Mouse (Mus musculus): ENCODE data around the gene Cldn6.

Cldn6 gene

DNA sequence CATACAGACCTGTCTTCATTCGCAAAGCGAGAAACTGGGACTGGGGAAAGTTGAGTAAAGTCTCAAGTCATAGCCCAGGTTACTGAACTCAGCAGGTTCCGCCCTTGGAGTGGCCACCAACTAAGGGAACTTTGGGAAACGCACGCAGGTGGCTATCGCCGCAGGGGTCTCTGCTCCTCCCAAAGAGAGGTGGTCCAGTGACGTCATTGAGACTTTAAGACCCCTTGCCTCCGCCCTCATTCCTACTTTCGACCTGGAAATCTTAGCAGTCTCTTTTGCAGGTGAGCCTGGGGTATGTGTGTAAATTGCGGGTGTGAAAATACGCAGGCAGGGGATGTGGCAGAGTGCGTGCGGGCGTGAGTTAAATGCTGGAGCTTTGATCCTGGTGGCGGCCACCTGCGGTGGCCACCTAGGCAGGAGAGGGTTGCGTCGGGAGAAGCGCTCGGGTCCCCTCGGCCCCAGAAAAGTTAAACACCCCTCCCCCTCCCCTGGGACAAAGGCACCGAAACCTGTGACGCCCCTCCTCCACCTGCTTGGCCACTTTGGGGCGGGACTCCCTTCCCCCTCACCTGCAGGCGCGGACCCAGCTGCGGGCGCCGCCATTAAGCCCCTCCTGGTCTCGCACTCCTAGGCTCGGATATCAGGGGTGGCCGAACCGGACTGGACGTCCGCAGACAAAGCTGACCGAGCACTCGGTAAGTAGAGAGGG, at the start of gene Cldn6:
Cldn6 (plus strand) TSS at position 123 of the 709 bp plus-strand sequence.
- DNase-seq: no peak

DNA sequence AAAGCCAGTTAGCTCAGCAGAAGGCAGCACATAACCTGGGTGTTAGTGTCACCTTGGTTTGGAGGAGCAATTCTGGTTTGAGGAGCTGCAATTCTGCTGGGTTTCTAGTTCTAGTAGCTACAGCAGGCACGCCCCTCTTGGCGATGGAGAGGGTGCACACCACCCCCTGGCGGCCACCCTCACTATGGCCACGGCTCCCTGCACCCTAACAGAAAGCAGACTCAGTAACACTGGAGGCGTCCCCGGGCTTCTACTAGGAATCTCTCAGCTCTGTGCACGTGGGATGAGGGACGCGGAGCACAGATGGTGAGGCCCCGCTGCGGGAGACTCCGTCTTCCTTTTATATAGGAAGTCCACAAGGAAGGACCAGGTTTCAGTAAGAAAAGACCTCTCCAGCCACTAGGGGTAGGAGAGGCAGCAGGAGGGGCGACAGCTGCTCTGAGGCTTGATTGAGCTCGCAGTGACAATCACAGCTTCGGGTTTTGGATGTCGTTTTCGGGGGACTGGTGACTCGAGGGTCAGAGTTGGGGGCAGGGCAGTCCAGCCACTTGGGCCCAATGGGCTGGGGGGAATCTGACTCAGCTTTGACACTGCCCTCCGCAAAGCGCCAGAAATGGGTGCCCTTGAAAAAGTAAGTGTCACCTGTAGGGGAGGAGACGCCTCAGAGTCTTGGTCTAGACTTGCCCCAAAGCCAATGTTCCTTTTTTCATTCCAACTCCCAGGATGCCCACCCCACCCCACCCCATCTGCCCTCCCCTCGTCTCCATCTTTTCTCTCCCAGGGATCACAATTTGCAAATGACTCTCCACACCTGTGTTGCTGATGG, 48.6 kb upstream of the Cldn6 start:
- DNase-seq: peak; percentile 83

DNA sequence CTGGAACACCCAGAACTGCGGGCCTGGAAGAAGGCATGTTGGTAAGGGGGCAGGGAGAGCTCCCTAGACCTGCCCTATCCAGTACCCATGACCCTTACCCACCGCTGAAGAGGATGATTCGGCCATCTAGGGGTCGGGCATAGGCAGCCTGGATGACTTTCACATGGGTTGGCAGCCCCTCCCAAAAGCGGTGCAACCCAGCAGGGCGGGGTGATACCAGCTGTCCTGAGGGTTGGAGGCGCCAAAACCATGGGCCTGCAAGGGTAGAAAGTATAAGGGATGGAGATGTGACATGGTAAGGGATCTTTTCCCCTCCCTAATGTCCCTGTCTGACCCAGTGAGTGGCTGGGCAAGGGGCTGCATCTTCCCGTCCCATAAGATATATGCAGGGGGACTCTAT, 47.8 kb upstream of the Cldn6 start:
- no peak for DNase-seq

DNA sequence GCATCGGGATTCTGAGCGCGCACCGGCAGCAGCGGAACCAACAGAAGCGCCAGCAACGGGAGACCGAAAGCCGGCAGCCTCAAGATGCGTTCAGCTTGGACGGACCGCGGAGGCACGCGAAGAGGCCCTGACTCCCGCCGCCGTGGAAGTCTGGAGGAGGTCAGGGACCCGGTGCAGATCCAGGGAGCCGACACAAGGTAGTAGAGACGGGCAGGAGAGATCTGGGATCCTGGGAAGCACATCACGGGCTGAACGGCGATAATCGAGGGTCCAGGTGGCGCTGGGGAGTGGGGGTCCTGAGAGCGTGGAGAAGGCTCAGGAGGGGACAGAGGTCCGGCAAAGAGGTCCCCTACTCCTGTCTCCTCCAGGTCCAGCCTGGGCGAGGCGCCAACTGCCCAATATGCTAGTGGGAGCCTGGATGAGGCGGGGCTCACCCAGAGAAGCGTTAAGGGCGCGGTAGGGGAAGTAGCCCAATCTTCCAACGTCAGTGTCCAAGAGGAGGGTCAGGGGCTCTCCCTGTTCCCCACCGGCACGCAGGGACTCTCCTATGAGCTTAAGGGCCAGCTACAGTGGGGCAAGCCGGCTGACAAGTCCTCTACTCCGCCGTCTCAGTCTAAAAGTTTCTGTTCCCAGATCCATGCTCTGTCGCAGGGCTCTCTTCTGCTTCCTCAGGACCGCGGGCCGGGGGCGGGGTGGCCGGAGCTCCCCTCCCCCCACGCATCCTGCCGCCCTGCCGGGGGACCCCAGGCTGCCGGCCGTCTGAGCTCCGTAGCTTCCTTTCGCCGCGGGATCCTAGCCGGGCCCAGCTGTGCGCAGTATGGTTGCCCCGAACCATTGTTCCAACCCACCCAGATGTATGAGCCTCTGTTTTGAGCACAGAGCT, 34.2 kb upstream of the Cldn6 start, which contains the start of gene Mmp25:
Mmp25 (minus strand) TSS at position 665 of the 883 bp plus-strand sequence.
- no peak for DNase-seq

DNA sequence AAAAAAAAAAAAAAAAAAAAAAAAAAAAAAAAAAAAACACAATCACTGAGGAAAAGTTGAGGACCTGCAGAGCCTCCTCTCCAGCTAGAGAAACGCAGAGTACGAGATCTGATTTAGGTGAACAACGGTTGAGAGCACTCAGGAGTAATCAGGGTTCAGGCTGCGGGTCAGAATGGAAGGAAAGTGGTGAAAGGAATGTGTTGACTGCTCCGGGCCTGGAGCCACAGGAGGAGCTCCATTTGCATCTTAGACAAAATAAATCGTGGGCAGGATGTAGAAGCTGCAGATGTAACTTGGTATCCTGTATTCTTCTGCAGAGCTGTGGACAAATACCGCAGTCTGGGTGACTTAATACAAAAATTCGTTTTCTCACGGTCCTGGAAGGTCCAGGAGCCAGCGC, 33.2 kb upstream of the Cldn6 start:
- DNase-seq: no peak

DNA sequence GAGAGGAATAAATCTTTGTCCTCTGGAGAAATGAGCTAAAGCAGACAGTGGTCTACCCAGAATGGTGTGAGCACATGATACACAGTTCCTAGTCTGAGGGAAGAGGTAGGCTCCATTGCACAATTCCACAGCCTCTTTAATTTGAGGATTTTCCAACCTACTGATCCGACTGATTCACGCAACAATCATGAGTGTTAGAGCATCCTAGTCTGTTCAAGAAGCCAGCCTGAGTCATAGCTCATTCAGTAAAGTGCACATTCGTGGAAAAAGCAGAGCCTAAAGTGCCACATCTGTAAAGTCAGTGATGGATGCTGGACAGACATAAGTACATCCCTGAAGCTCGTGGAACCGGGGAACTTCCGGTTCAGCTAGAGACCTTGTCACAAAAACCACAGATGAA, 27.7 kb upstream of the Cldn6 start:
- no peak for DNase-seq

DNA sequence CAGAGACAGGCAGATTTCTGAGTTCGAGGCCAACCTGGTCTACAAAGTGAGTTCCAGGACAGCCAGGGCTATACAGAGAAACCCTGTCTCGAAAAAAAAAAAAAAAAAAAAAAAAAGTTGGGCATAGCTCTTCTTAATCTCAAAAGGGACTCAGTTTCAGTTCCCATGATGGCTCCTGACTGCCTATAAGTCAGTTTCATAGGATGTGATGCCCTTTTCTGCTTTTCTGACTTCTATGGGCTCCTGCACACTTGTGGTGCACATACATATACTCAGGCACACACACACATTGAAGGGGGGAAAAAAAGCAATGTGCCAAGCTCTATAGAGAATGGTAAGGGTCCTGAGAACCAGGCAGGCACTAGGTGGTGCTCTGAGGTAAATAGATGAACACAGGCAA, 25.7 kb upstream of the Cldn6 start:
- DNase-seq: no peak

DNA sequence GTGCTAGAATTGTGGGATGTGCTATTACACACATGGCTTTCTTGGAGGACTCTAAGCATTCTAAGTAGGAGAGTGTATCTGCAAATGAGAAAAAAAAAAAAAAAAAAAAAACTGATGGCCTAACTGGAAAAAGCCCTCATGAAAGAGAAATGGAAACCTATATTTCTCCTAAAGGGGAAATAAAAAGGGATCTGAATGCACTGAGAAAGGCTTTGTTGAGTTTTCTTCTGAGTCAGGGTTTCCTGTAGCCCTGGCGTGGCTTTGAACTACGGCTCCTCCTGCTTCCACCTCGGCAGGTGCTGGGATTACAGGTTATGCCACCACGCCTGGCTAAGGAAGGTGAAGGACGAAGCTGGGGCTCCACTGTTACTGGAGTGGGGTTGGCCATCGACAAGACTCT, 25.0 kb upstream of the Cldn6 start:
- no peak for DNase-seq

DNA sequence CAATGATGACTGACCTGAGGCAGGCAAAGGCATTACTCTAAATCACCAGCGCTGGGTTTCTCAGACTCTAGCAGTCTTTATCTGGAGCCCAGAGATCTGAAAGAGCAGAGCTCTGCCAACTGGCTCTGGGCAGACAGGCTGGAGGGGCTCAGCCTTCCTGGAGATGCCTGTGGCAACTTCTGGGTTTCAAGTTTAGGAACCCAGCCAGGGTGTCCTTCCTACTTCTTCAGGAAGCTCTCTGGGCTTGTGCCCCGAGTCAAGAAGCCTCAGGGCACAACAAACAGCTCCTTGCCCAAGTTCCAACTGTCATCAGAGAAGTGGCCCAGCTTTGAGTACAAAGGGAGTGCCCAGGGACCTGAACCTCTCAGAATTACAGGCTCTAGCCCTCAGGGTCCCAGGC, 24.6 kb upstream of the Cldn6 start:
- DNase-seq: no peak

DNA sequence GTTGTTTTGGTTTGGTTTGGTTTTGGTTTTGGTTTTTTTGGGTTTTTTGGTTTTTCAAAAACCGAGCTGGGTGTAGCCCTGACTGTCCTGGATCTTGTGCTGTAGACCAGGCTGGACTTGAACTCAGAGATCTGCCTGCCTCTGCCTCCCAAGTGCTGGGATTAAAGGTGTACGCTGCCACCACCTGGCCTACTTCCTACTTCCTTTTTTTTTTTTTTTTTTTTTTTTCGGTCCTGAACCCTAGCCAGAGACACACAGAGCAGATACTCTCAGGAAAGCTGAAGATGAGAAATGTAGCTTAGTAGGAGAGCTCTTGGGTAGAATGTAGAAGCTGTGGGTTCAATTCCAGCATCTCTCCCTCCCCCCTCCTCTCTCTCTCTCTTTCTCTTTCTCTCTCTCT, 20.6 kb upstream of the Cldn6 start:
- DNase-seq: no peak

DNA sequence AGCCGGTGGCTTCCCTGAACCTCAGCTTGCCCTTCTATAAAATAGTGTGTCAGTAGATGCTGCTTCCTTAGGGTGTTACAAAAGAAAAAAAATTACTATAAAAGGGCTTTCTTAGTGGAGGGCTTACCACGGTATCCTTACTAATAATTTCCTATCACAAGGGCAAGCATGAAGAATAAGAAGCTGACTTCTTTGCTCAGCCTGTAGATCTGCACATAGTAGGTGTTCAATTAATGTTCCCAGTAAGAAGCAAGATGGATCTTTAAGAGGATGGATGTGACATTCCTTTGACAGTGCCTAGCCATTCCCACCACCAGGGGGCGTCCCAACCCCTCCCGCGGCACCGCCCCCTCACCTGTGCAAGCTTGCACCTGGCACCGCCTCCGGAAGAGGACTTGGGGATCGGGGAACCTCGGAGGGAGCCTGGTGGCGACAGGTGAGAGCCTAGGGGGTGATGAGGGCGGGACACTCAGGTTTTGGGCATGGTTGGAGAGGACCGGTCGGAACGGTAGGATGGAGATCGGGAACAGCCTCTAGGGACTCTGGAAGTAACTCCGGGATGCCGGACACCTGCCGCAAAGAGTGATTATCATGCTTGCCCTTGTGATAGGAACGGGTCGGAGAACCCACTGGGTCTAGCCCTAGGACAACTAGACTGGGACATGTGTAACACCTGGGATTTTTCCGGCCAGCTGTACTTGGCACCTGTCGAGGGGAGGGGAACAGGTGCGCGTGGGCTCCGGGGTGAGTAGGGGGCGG, 18.8 kb upstream of the Cldn6 start, which contains the start of gene Bicdl2:
Bicdl2 (plus strand) TSS at position 390 of the 759 bp plus-strand sequence.
- no peak for DNase-seq

DNA sequence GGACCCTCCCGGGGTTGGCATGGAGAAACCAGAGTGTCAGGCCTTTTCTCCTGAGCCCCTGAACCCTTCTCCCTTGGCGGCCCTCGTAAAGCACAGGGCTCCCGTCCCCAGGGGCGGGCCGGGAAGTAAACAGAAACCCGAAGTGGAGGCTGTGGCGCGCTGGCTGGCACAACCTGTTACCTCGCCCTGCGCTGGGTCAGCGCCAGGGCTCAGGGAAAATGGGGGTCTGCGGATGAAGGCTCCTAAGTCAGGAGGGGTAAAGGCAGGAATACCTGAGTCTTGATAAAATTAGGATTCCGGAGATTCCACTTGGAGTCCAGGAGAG, 18.2 kb upstream of the Cldn6 start:
- no peak for DNase-seq

DNA sequence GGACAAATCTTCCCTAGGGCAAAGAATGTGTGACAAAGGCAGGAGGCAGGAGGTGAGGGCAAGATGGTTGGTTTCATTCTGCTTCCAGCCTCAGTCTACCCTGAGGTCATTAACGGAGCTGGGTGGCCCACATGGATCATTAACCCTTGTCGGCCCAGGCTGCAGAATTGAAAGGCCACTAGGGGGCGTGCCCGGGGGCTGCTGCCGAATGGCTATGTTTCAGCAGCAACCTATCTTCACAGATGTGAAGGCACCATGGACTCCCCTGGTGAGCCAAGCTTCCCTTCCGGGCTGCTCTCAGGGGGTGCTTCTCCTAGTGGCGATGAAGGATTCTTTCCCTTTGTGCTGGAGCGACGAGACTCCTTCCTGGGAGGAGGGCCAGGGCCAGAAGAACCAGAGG, 17.5 kb upstream of the Cldn6 start:
- no peak for DNase-seq

DNA sequence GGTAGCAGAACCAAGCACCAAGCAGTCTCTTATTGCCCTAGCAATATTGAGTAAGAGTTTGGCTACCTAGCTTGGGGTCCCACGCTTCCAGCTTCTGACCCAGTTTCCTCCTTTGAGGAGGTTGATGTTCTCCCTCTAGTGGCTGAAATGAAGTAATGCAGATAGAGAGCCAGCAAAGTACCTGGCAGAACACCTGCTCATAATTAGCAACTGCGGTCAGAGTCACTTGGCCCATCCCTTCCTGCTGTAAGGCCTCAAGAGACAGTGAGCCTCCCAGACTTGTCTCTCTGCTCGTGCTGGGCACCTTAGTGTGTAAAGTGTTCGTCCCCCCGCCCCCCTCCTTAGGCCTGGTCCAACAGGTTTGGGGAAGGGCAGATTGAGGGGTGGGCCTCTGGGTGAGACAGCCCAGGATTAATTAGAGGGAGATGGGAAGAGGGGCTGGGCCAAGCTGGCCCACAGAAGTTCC, 14.5 kb upstream of the Cldn6 start:
- DNase-seq: no peak

DNA sequence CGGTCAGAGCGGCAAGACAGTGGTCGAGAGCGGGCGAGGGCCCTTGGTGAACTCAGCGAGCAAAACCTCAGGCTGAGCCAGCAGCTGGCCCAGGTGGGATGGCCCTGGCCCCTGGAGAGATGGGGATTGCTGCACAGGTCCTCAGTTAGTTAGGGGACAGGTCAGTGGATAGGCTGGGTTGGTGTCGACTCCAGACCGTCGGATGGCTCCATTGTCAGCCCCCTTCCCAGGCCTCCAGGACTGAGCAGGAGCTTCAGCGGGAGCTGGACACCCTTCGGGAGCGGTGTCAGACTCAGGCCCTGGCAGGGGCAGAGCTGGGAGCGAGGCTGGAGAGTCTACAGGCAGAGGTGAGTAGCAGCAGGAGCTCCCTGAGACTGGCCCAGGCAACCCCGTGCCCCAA, 13.5 kb upstream of the Cldn6 start:
- DNase-seq: no peak

DNA sequence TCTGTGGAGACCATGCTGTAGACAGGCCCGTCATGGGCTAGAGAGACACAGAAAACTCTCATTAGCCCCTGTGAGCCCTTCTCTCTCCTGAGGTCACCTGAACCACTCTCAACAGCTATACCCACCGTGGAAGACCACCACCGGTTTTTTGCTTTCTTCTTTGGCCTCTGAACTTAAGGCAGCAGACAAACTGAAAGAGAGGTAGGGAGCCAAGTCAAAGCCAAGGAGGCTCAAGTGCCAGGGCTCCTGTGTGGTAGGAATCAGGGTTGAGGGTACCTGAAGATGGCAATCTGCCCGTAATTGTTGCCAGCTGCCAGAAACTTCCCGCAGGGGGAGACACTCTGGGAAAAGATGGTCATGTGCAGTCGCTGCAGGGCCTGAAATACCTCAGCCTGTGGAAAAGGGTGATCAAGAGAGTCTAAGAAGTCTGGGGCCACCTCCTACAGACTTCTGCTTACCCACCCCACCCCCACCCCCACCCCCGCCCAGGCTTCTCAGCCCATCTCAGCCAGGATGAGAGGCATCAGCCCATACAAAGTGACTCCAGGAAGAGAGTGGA, 8.5 kb upstream of the Cldn6 start:
- DNase-seq: no peak

DNA sequence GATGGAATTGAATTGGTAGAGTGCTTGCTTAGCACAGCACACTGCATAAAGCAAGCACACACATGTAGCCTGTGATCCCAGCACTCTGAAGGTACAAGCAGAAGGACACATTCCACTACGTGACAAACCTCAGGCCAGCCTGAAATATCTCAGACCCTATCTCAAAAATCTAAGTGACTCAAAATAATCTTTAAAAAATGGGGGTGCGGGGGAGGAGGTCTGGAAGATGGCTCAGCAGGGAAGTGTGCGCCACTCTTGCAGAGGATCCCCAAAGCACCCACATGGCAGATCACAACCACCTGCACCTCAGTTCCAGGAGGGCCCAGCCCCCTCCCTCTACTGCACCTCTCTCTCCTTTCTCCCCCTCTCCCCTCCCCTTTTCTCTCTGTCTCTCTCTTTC, 7.5 kb upstream of the Cldn6 start:
- DNase-seq: no peak

DNA sequence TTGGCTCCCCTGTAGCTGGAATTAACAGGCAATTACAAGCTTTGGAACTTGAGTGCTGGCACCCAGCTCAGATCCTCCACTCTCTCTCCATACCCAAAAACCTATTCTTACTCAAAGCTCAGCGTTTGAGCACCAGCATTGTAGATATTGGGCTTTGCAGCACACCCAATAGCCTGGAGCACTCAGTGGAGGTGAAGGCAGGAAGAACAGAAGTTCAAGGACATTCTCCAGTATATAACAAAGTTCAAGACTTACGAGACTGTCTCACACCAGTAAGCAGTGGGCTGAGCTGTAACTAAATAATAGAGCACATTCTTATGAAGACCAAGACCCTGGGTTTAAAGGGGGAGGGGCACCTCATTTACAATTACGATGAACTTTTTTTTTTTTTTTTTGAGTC, 6.3 kb upstream of the Cldn6 start:
- DNase-seq: no peak

DNA sequence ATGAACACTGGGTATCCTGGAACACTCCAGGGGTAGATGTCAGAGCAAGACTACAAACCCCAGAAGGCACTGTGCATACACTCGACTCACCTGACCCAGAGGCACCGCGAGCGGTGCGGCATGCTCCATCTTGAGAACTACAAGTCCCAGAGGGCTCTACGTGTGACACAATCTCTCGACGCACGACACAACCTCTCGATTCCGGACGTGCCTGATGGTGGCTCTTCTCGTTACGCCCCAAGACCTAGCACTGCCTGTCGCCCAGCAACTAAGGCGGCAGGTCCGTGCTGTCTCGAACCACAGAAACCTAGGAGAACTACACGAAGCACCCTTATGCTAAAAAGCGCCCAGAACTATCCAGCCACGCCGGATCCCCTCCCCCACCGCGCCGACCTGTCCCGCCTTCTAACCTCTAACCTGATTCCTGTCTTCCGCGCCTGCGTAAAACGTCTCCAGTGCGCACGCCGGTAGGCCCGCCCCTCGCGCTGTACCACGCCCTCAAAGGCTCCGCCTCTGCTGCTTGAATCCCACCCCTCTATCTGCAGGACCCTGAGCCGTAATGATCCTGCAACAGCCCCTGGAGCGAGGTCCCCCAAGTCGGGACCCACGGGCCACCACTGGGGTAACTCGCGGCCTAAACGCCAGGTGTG, 5.5 kb upstream of the Cldn6 start, which contains the start of the genes Hcfc1r1 and Thoc6:
Hcfc1r1 (plus strand) TSS at position 173 of the 650 bp plus-strand sequence.
Thoc6 (minus strand) TSS at position 459 of the 650 bp plus-strand sequence.
- DNase-seq: peak; percentile 91

DNA sequence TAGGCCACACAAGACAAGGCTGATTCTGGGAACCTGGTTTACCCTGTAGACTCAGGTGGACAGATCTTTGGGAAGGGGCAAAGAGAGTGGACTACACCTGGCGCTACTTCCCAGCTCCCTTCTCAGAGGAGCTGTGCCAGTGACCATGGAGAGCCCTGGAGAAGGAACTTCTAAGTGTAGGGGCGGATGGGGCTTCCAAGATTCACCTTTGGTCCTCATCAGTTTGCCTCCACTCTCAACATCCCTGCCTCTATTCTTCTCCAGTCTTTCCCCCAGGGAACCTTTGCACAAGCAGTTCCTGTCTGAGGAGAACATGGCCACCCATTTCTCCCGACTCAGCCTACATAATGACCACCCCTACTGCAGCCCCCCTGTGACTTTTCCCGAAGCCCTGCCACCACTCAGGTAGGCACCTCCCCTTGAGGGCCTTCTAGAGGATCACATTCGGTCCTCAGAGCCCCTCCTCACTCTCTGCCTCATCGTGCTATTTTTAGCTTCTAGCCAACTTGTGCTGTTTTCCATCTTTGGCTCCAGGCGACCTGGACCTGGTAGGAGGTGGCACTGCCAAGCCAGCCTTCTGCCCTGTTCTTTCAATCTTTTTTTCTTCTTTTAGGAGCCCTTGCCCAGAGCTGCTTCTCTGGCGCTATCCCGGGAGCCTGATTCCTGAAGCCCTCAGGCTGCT, 4.6 kb upstream of the Cldn6 start:
- DNase-seq: no peak

DNA sequence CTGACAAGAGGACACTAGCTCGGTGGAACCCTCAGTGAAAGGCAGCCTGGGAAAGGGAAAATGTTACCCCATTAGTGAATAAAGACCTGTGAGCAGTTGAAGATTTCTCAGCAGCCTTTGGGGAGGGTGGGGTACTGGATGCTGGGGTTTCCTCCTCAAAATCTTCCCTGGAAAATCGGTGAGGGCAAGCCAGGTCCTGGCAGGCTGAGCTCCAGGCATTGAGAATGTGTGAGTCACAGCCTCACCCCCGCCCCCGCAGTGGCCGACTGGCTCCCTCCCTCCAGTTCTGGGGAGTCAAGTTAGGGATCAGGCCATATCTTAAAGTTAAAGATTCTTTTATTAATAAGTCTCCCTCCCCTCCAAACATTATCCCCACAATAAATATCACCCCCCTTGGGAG, 3.9 kb upstream of the Cldn6 start:
- DNase-seq: no peak

All from right cerebral cortex, postnatal 14 days (tissue).